Mouse (Mus musculus): Measurements from ENCODE around the gene BC048679. TPM values are rescaled to one million over a fixed set of nuclear protein-coding genes. Genes with fewer than 3 reads are reported as not detected.

BC048679 gene
- not detected in 2 replicates for polyA plus RNA-seq (2015; fragmentation: Nextera tagmentation; extraction: Ambion mirVana)

- H3K9ac ChIP-seq, result no peak within 1 kb of the TSS
- H3K4me3 ChIP-seq, result no peak within 1 kb of the TSS
- H3K27me3 ChIP-seq, result peaks cover 26% of the 10 kb centered on the region
- H3K4me1 ChIP-seq, result 0 out of 2 replicates have a peak, but pooled peaks cover 6% of the 10 kb centered on the region
- H3K9me3 ChIP-seq, result no peaks in the 10 kb centered on the region
- H3K27ac ChIP-seq, result no peak within 1 kb of the TSS
- ATAC-seq (ENCODE audit: borderline replicate concordance, extremely low read depth, low FRiP score, low TSS enrichment), result no peak
- no peaks in the 10 kb centered on the region for H3K36me3 ChIP-seq
- H3K4me2 ChIP-seq, result no peak within 1 kb of the TSS
- 46% methylated on average over 7 of the region's 7 CpGs for WGBS
Observed at GRCm38 (mm10) chr7:81498181-81498580, at the start of gene BC048679. Gene BC048679, minus strand, starts transcription at chr7:81498281.

GRCm38 (mm10) chr7:81542934-81543333, 44.9 kb upstream of the BC048679 start:
- Histone ChIP-seq H3K27me3 (no peaks in the 10 kb centered on the region), H3K4me3 (no peak overlapping the region), H3K27ac (no peak overlapping the region), H3K4me2 (no peak overlapping the region), H3K4me1 (no peaks in the 10 kb centered on the region), H3K9me3 (no peaks in the 10 kb centered on the region), H3K36me3 (no peaks in the 10 kb centered on the region), H3K9ac (no peak overlapping the region)
- no peak for ATAC-seq (ENCODE audit: borderline replicate concordance, extremely low read depth, low FRiP score, low TSS enrichment)
- WGBS, result 64% methylated on average over 8 of the region's 8 CpGs

- Histone ChIP-seq H3K9me3 (no peaks in the 10 kb centered on the region), H3K36me3 (no peaks in the 10 kb centered on the region), H3K9ac (no peak overlapping the region), H3K27me3 (no peaks in the 10 kb centered on the region), H3K4me3 (no peak overlapping the region), H3K4me2 (no peak overlapping the region), H3K4me1 (no peaks in the 10 kb centered on the region), H3K27ac (no peak overlapping the region)
- 75% methylated on average over 7 of the region's 7 CpGs for WGBS
- ATAC-seq (ENCODE audit: borderline replicate concordance, extremely low read depth, low FRiP score, low TSS enrichment), result no peak
Observed at GRCm38 (mm10) chr7:81541924-81542524, 43.9 kb upstream of the BC048679 start.

GRCm38 (mm10) chr7:81540999-81541398, 42.9 kb upstream of the BC048679 start:
- no peak overlapping the region for H3K4me2 ChIP-seq
- ATAC-seq (ENCODE audit: borderline replicate concordance, extremely low read depth, low FRiP score, low TSS enrichment), result no peak
- no peaks in the 10 kb centered on the region for H3K27me3 ChIP-seq
- no peaks in the 10 kb centered on the region for H3K9me3 ChIP-seq
- H3K36me3 ChIP-seq, result no peaks in the 10 kb centered on the region
- no peak overlapping the region for H3K9ac ChIP-seq
- WGBS, result 44% methylated on average over 1 of the region's 1 CpGs
- H3K4me3 ChIP-seq, result no peak overlapping the region
- no peak overlapping the region for H3K27ac ChIP-seq
- H3K4me1 ChIP-seq, result no peaks in the 10 kb centered on the region

GRCm38 (mm10) chr7:81539565-81539964, 41.5 kb upstream of the BC048679 start:
- no peak overlapping the region for H3K9ac ChIP-seq
- H3K4me1 ChIP-seq, result no peaks in the 10 kb centered on the region
- 20% methylated on average over 2 of the region's 2 CpGs for WGBS
- no peak for ATAC-seq (ENCODE audit: borderline replicate concordance, extremely low read depth, low FRiP score, low TSS enrichment)
- H3K4me3 ChIP-seq, result no peak overlapping the region
- no peaks in the 10 kb centered on the region for H3K9me3 ChIP-seq
- no peak overlapping the region for H3K4me2 ChIP-seq
- no peaks in the 10 kb centered on the region for H3K27me3 ChIP-seq
- peaks cover 10% of the 10 kb centered on the region for H3K36me3 ChIP-seq
- no peak overlapping the region for H3K27ac ChIP-seq

- Histone ChIP-seq H3K4me2 (no peak overlapping the region), H3K4me1 (no peaks in the 10 kb centered on the region), H3K36me3 (peaks cover 23% of the 10 kb centered on the region), H3K27me3 (no peaks in the 10 kb centered on the region), H3K9me3 (no peaks in the 10 kb centered on the region), H3K4me3 (no peak overlapping the region), H3K9ac (no peak overlapping the region), H3K27ac (no peak overlapping the region)
- ATAC-seq (ENCODE audit: borderline replicate concordance, extremely low read depth, low FRiP score, low TSS enrichment), result no peak
- WGBS, result 73% methylated on average over 2 of the region's 2 CpGs
Observed at GRCm38 (mm10) chr7:81538070-81538675, 40.1 kb upstream of the BC048679 start.

GRCm38 (mm10) chr7:81536478-81536877, 38.4 kb upstream of the BC048679 start:
- Histone ChIP-seq H3K4me2 (no peak overlapping the region), H3K9me3 (no peaks in the 10 kb centered on the region), H3K36me3 (peaks cover 38% of the 10 kb centered on the region), H3K4me1 (no peaks in the 10 kb centered on the region), H3K27ac (no peak overlapping the region), H3K9ac (no peak overlapping the region), H3K4me3 (no peak overlapping the region), H3K27me3 (no peaks in the 10 kb centered on the region)
- 83% methylated on average over 4 of the region's 4 CpGs for WGBS
- ATAC-seq (ENCODE audit: borderline replicate concordance, extremely low read depth, low FRiP score, low TSS enrichment), result no peak

GRCm38 (mm10) chr7:81531462-81531861, 33.4 kb upstream of the BC048679 start:
- H3K36me3 ChIP-seq, result peaks cover 65% of the 10 kb centered on the region
- H3K9ac ChIP-seq, result no peak overlapping the region

GRCm38 (mm10) chr7:81528918-81529317, 30.8 kb upstream of the BC048679 start:
- Histone ChIP-seq H3K27me3 (no peaks in the 10 kb centered on the region), H3K4me2 (no peak overlapping the region), H3K4me1 (peaks cover 15% of the 10 kb centered on the region), H3K4me3 (no peak overlapping the region), H3K9me3 (no peaks in the 10 kb centered on the region), H3K36me3 (peaks cover 62% of the 10 kb centered on the region), H3K9ac (no peak overlapping the region), H3K27ac (no peak overlapping the region)
- 76% methylated on average over 8 of the region's 8 CpGs for WGBS
- ATAC-seq (ENCODE audit: borderline replicate concordance, extremely low read depth, low FRiP score, low TSS enrichment), result no peak

More at GRCm38 (mm10) chr7:81531462-81531861, 33.4 kb upstream of the BC048679 start:
- no peak for ATAC-seq (ENCODE audit: borderline replicate concordance, extremely low read depth, low FRiP score, low TSS enrichment)
- no peaks in the 10 kb centered on the region for H3K4me1 ChIP-seq
- H3K4me2 ChIP-seq, result no peak overlapping the region
- no peak overlapping the region for H3K27ac ChIP-seq
- H3K9me3 ChIP-seq, result no peaks in the 10 kb centered on the region
- H3K27me3 ChIP-seq, result no peaks in the 10 kb centered on the region
- WGBS, result 62% methylated on average over 1 of the region's 1 CpGs
- H3K4me3 ChIP-seq, result no peak overlapping the region

GRCm38 (mm10) chr7:81523663-81524017, 25.6 kb upstream of the BC048679 start:
- Histone ChIP-seq H3K27me3 (no peaks in the 10 kb centered on the region), H3K9ac (peak overlapping the region; percentile 67), H3K36me3 (peaks cover 17% of the 10 kb centered on the region; the same call in 1 of the 2 replicates), H3K9me3 (no peaks in the 10 kb centered on the region), H3K4me3 (peak overlapping the region; percentile 67), H3K4me1 (peaks cover 23% of the 10 kb centered on the region), H3K27ac (peak overlapping the region; percentile 91; the same call in 1 of the 2 replicates), H3K4me2 (peak overlapping the region; percentile 69)
- no peak for ATAC-seq (ENCODE audit: borderline replicate concordance, extremely low read depth, low FRiP score, low TSS enrichment)
- WGBS, result 5% methylated on average over 13 of the region's 13 CpGs

GRCm38 (mm10) chr7:81523008-81523662, 25.1 kb upstream of the BC048679 start:
- 1% methylated on average over 31 of the region's 31 CpGs for WGBS
- no peaks in the 10 kb centered on the region for H3K27me3 ChIP-seq

More at GRCm38 (mm10) chr7:81523008-81523662, 25.1 kb upstream of the BC048679 start:
- peak; percentile 97 for ATAC-seq (ENCODE audit: borderline replicate concordance, extremely low read depth, low FRiP score, low TSS enrichment)
- no peaks in the 10 kb centered on the region for H3K9me3 ChIP-seq
- H3K4me3 ChIP-seq, result peak overlapping the region; percentile 67
- 0 out of 2 replicates have a peak, but pooled peaks cover 14% of the 10 kb centered on the region for H3K36me3 ChIP-seq
- peak overlapping the region; percentile 67 for H3K9ac ChIP-seq
- peak overlapping the region; percentile 69 for H3K4me2 ChIP-seq
- H3K27ac ChIP-seq, result peak overlapping the region; percentile 91
- peaks cover 23% of the 10 kb centered on the region for H3K4me1 ChIP-seq
